Mouse (Mus musculus) MEL (cell line): Measurements from ENCODE around the gene Tmprss2.

ENCODE experiments used
- CTCF ChIP-seq, 3 experiments: IDR thresholded peaks in 2 of 3; conservative IDR thresholded peaks in 1 of 3; 2 replicates each; pipeline ENCODE4 v1.5.1; 2011 to 2012; ENCODE audit warnings: low read length in 3 of 3, low read depth in 2 of 3, mild to moderate bottlenecking in 2 of 3, improper control_type of control experiment in 1 of 3, inconsistent platforms in 1 of 3, mixed read lengths in 1 of 3, moderate library complexity in 1 of 3; ENCODE audit not compliant: control insufficient read depth in 1 of 3, insufficient read depth in 1 of 3, poor library complexity in 1 of 3, severe bottlenecking in 1 of 3
- EP300 ChIP-seq, 2 experiments: IDR thresholded peaks; 2 replicates each; pipeline ENCODE4 v1.6.1; 2011; ENCODE audit warnings: improper control_type of control experiment in 2 of 2, low read length in 2 of 2, low read depth in 1 of 2, mild to moderate bottlenecking in 1 of 2
- MAFK ChIP-seq: IDR thresholded peaks from 2 replicates; pipeline ENCODE4 v1.6.1; 2011; ENCODE audit warnings: low read depth, mild to moderate bottlenecking, low read length, improper control_type of control experiment, borderline replicate concordance
- NRF1 ChIP-seq: IDR thresholded peaks from 2 replicates; pipeline ENCODE4 v1.6.1; 2014; ENCODE audit warnings: low read depth, mild to moderate bottlenecking, inconsistent platforms, low read length, improper control_type of control experiment, moderate library complexity; ENCODE audit not compliant: poor library complexity, insufficient read depth, severe bottlenecking
- POLR2A ChIP-seq, 2 experiments: IDR thresholded peaks; 2 replicates each; pipeline ENCODE4 v1.6.1; 2011 to 2012; ENCODE audit warnings: low read length in 2 of 2, mild to moderate bottlenecking in 2 of 2, control low read depth in 1 of 2, improper control_type of control experiment in 1 of 2, low read depth in 1 of 2, moderate library complexity in 1 of 2; ENCODE audit not compliant: control insufficient read depth in 1 of 2, insufficient read depth in 1 of 2, poor library complexity in 1 of 2
- POLR2AphosphoS2 ChIP-seq: IDR thresholded peaks from 2 replicates; pipeline ENCODE4 v1.6.1; 2011; ENCODE audit warnings: low read length, improper control_type of control experiment
- POLR2AphosphoS5 ChIP-seq: IDR thresholded peaks from 2 replicates; pipeline ENCODE4 v1.6.1; 2012; ENCODE audit warnings: low read depth, borderline replicate concordance, mild to moderate bottlenecking, inconsistent platforms, low read length, moderate library complexity, mixed read lengths

GRCm38 (mm10) chr16:97536859-97537258 lies 74.1 kb downstream of the Tmprss2 start:
- TF ChIP-seq POLR2A (IDR thresholded peaks at IDR 0.05; ENCODE audit: control insufficient read depth in 1 of 2, insufficient read depth in 1 of 2, low read depth in 1 of 2, low read length in 2 of 2, poor library complexity in 1 of 2) = no peak
- TF ChIP-seq EP300 (IDR thresholded peaks at IDR 0.05; ENCODE audit: low read depth in 1 of 2, low read length in 2 of 2) = peak; percentile 45 to 62
- TF ChIP-seq NRF1 = no peak
- no peak for TF ChIP-seq MAFK
- no peak for TF ChIP-seq POLR2AphosphoS2
- TF ChIP-seq CTCF (IDR thresholded peaks at IDR 0.05 in 2 of 3, conservative IDR thresholded peaks at IDR 0.05 in 1 of 3; ENCODE audit: control insufficient read depth in 1 of 3, insufficient read depth in 1 of 3, low read depth in 2 of 3, low read length in 3 of 3, poor library complexity in 1 of 3, severe bottlenecking in 1 of 3) = no peak
- no peak for TF ChIP-seq POLR2AphosphoS5
